Mouse (Mus musculus) liver, embryonic 14.5 days (tissue): ENCODE results near the gene Rfx1. TPM values are rescaled to one million over a fixed set of nuclear protein-coding genes. Genes with fewer than 3 reads are reported as not detected.

Experiments used
- ATAC-seq: fragments of 200-750 bp; cut with Nextera tagmentation; 2 replicates; pipeline ENCODE4 v1.8.0; 2017; ENCODE audit warnings: moderate number of reproducible peaks, mild to moderate bottlenecking, moderate library complexity; ENCODE audit not compliant: insufficient read depth
- DNase-seq, 3 experiments: peaks; one replicate each; pipeline ENCODE4 v3.0.0-alpha.2; 2012 to 2013; ENCODE audit warnings: low read depth in 3 of 3, low spot score in 3 of 3
- H3K27ac ChIP-seq: fragments of 300-500 bp; sonication (generic); 2 replicates; pipeline ENCODE4 v1.5.1; 2014; ENCODE audit warnings: moderate library complexity, mild to moderate bottlenecking, control low read depth, inconsistent platforms
- H3K27me3 ChIP-seq: fragments of 300-500 bp; sonication (generic); 2 replicates; pipeline ENCODE4 v1.6.1; 2014; ENCODE audit warnings: mild to moderate bottlenecking, low read length, moderate library complexity; ENCODE audit not compliant: control insufficient read depth, insufficient read depth
- H3K36me3 ChIP-seq: fragments of 300-500 bp; sonication (generic); replicated peaks from 2 replicates; pipeline ENCODE4 v1.6.1; 2014; ENCODE audit warnings: low read depth; ENCODE audit not compliant: control insufficient read depth, insufficient read depth
- H3K4me1 ChIP-seq, 2 experiments: fragments of 200-500 bp in 1 of 2; fragments of 300-500 bp in 1 of 2; sonication (generic) in 1 of 2; replicated peaks; 2 replicates each; pipeline ENCODE4 v1.6.1; 2012 to 2014; ENCODE audit warnings: antibody characterized with exemption in 1 of 2, inconsistent platforms in 1 of 2, low read length in 1 of 2; ENCODE audit not compliant: control insufficient read depth in 2 of 2, insufficient read depth in 2 of 2
- H3K4me2 ChIP-seq: fragments of 300-500 bp; sonication (generic); 2 replicates; pipeline ENCODE4 v1.6.1; 2014; ENCODE audit warnings: low read depth, mild to moderate bottlenecking, control low read depth, moderate library complexity
- H3K4me3 ChIP-seq, 2 experiments: fragments of 200-500 bp in 1 of 2; fragments of 300-500 bp in 1 of 2; sonication (generic) in 1 of 2; 2 replicates each; pipeline ENCODE4 v1.5.1; 2012 to 2014; ENCODE audit warnings: low read depth in 2 of 2, low read length in 2 of 2, mild to moderate bottlenecking in 2 of 2, control low read depth in 1 of 2, inconsistent platforms in 1 of 2, moderate library complexity in 1 of 2; ENCODE audit not compliant: insufficient read depth in 1 of 2
- H3K9ac ChIP-seq: fragments of 300-500 bp; sonication (generic); replicated peaks from 2 replicates; pipeline ENCODE4 v1.6.1; 2014; ENCODE audit warnings: mild to moderate bottlenecking, control low read depth, moderate library complexity
- H3K9me3 ChIP-seq: fragments of 300-500 bp; sonication (generic); 2 replicates; pipeline ENCODE4 v1.6.1; 2016; ENCODE audit warnings: low read length, mixed read lengths; ENCODE audit not compliant: control insufficient read depth
- CTCF ChIP-seq: IDR thresholded peaks from 2 replicates; pipeline ENCODE4 v1.5.1; 2016; ENCODE audit warnings: antibody characterized with exemption, low read depth, control low read depth
- EP300 ChIP-seq: IDR thresholded peaks from 2 replicates; pipeline ENCODE4 v1.6.1; 2016; ENCODE audit warnings: antibody characterized with exemption, low read depth
- WGBS: fragments of 180-500 bp; shearing (Covaris S2); extraction: QIAGEN DNeasy Blood & Tissue Kit; methylation state at CpG from one replicate; pipeline ENCODE4 v1.1.7; 2014; ENCODE audit not compliant: insufficient replicate concordance; 5-methylcytosine and 5-hydroxymethylcytosine counted together
- polyA plus RNA-seq, 2 experiments: library from polyadenylated mRNA; depleted of rRNA in 1 of 2; stranded (reverse) in 1 of 2; unstranded in 1 of 2; fragments of >200 nt; fragmentation: Nextera tagmentation in 1 of 2; extraction: Ambion mirVana in 1 of 2; gene quantifications; 2 replicates each; pipeline versions ENCODE4 v1.2.1 to v1.2.3; 2012 to 2014

The Rfx1 gene
- polyA plus RNA-seq, 2 experiments = 1.5 to 4.6 TPM

GRCm38 (mm10) chr8:84032777-84033176, 33.9 kb upstream of the Rfx1 start:
- ATAC-seq (no peak), DNase-seq (no peak)
- WGBS = 50% methylated on average over 4 of the region's 4 CpGs
- H3K36me3 ChIP-seq = no peaks in the 10 kb centered on the region
- H3K4me2 ChIP-seq = no peak overlapping the region
- H3K9ac ChIP-seq = no peak overlapping the region
- no peak overlapping the region for H3K27ac ChIP-seq
- H3K4me1 ChIP-seq = no peaks in the 10 kb centered on the region
- H3K27me3 ChIP-seq = peaks cover 4% of the 10 kb centered on the region
- no peaks in the 10 kb centered on the region for H3K9me3 ChIP-seq
- no peak for TF ChIP-seq CTCF
- TF ChIP-seq EP300 = no peak
- H3K4me3 ChIP-seq = no peak overlapping the region

GRCm38 (mm10) chr8:84038015-84038414, 28.6 kb upstream of the Rfx1 start:
- Histone ChIP-seq H3K9ac (no peak overlapping the region), H3K4me3 (no peak overlapping the region), H3K4me2 (no peak overlapping the region), H3K9me3 (no peaks in the 10 kb centered on the region), H3K27me3 (peaks cover 12% of the 10 kb centered on the region), H3K36me3 (no peaks in the 10 kb centered on the region), H3K27ac (no peak overlapping the region), H3K4me1 (no peaks in the 10 kb centered on the region)
- WGBS = 65% methylated on average over 5 of the region's 5 CpGs
- ATAC-seq (no peak), DNase-seq (no peak)
- TF ChIP-seq EP300 (no peak), CTCF (no peak)

- Histone ChIP-seq H3K36me3 (no peaks in the 10 kb centered on the region), H3K4me3 (no peak overlapping the region), H3K27ac (no peak overlapping the region), H3K9me3 (no peaks in the 10 kb centered on the region), H3K9ac (no peak overlapping the region), H3K4me1 (no peaks in the 10 kb centered on the region), H3K27me3 (peaks cover 22% of the 10 kb centered on the region), H3K4me2 (no peak overlapping the region)
- WGBS = 2% methylated on average over 5 of the region's 5 CpGs
- no peak for TF ChIP-seq EP300
- TF ChIP-seq CTCF = peak; percentile 88
- DNase-seq (peak; percentile 33 to 54 (median 41)), ATAC-seq (no peak)
These were observed 27.6 kb upstream of the Rfx1 start for GRCm38 (mm10) chr8:84039050-84039449.

DNA sequence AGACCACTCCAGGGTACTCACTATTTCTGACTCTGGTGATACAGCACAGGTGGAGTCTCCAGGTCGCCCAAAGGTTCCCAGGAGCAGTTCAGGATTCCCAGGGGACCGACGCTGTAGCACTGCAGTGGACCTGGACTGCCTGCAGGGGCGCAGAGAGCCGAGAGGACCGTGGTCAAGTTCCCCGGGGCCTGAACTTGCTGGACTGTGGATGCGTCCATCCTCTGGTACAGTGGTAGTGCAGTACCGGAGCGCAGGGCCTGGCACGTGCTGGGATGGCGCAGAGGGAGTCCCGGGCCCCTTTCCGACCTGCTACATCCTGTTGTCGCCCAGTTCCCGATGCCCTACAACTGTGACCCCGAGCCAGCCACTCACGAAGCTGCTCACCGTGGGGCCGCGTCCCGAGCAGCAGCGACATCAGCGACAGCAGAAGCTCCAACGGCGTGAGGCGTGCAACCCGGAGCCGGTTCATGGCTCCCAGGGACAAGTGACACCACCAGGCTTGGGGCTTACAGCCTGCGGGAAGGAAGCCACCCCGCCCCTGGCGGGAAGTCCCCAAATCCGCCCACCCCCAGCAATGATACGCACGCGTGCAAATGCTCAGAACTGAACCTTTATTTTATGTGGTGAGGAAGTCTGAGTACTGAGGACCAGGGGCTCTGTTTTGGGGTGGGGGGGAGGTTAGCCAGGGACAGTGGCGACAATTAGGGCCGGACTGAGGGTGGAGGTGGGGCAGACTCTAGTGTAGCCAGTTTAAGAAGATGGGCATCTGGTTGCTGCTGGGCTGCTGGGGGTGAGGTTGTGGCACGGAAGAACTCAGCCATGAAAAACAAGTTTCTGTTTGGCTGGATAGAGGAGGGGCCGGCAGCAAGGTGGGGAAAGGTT, 24.3 kb upstream of the Rfx1 start, which contains the start of gene Il27ra:
Gene Il27ra, minus strand, starts transcription at position 524 of the 882 bp plus-strand sequence.
- Histone ChIP-seq H3K4me1 (no peaks in the 10 kb centered on the region), H3K9me3 (no peaks in the 10 kb centered on the region), H3K9ac (no peak within 1 kb of the TSS), H3K27ac (no peak within 1 kb of the TSS), H3K36me3 (no peaks in the 10 kb centered on the region), H3K4me2 (peak within 1 kb of the TSS; percentile 54), H3K27me3 (peaks cover 36% of the 10 kb centered on the region), H3K4me3 (peak within 1 kb of the TSS in 1 of 2 experiments; percentile 29; a peak in 3 of 4 replicates)
- no peak for DNase-seq
- peak; percentile 56 for ATAC-seq
- TF ChIP-seq CTCF = peak; percentile 78
- TF ChIP-seq EP300 = no peak
- 3% methylated on average over 40 of the region's 40 CpGs for WGBS

DNA sequence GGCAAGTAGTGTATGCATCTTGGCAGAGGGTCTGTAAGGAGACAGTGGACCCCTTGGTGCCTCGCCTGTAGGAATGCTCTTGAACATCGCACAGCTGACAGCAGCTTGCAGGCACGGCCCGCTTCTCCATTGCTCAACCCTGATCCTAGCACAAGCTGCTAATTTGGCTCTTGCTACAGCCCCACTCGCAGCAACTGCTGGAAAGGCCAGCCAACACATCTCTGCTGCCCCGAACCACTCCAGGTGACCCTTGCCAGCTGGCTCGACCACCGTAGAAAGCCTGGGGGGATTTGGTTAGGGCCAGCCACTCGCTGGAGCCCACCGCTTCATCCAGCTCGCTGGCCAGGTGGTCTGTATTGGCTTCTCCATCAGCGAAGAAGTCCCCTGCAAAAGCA, 23.7 kb upstream of the Rfx1 start:
- H3K9me3 ChIP-seq = no peaks in the 10 kb centered on the region
- TF ChIP-seq EP300 (no peak), CTCF (no peak)
- ATAC-seq (no peak), DNase-seq (no peak)
- no peak overlapping the region for H3K4me3 ChIP-seq
- peak overlapping the region; percentile 54 for H3K4me2 ChIP-seq
- no peaks in the 10 kb centered on the region for H3K4me1 ChIP-seq
- H3K27me3 ChIP-seq = peaks cover 36% of the 10 kb centered on the region
- 32% methylated on average over 12 of the region's 12 CpGs for WGBS
- no peaks in the 10 kb centered on the region for H3K36me3 ChIP-seq
- H3K27ac ChIP-seq = no peak overlapping the region
- H3K9ac ChIP-seq = no peak overlapping the region
